16 mouse cellular contexts compared by ENCODE assay signal in genomic region chr10:78079955-78080591, GRCm38 (mm10). TPM values are rescaled to one million over a fixed set of nuclear protein-coding genes. Genes with fewer than 3 reads are reported as not detected.
DNase-seq lines count a peak whose midpoint lies in the region; ATAC-seq and TF ChIP-seq lines count a peak whose summit lies in the region.
"Had no signal": no experiment of that assay in that cellular context is flagged by ENCODE, and none has a peak within 500 bp of the region (broad histone marks: within the 10 kb centered on the region; RNA-seq: fewer than 3 reads in every experiment).

No protein-coding gene starts in this region.

- DNase-seq in lung, adult 2 months = no peak
- DNase-seq in adrenal gland, adult 8-10 months = peak; percentile 88
- DNase-seq in cerebellum, adult 2 months = no peak
- DNase-seq in layer of hippocampus, adult 8-10 months (ENCODE audit: low spot score in 2 of 2) = no peak
- DNase-seq: kidney, adult 11 months; layer of hippocampus, adult 9-11 months; retina, postnatal 1 day; thymus, postnatal 36 days had no signal

- H3K9me3 ChIP-seq in lung, embryonic 16.5 days (ENCODE audit: control insufficient read depth, low read length) = no peaks in the 10 kb centered on the region
- no peaks in the 10 kb centered on the region for H3K9me3 ChIP-seq in intestine, postnatal 0 days (ENCODE audit: control insufficient read depth)
- H3K9me3 ChIP-seq: lung, embryonic 15.5 days had no signal

- ATAC-seq in lung, embryonic 16.5 days (ENCODE audit: low read depth) = peak; percentile 32
- peak; percentile 92 for ATAC-seq in granulocyte monocyte progenitor cell, adult 5-6 weeks (replicated peaks; ENCODE audit: poor library complexity, severe bottlenecking)
- ATAC-seq in megakaryocyte progenitor cell, adult 5-6 weeks (replicated peaks; ENCODE audit: poor library complexity) = peak; percentile 61
- no peak for ATAC-seq in intestine, postnatal 0 days
- ATAC-seq: forebrain, embryonic 13.5 days had no signal

- H3K36me3 ChIP-seq in lung, embryonic 16.5 days (ENCODE audit: control insufficient read depth, insufficient read depth, low read length) = no peaks in the 10 kb centered on the region
- peaks cover 22% of the 10 kb centered on the region; the same call in 1 of the 2 replicates for H3K36me3 ChIP-seq in intestine, postnatal 0 days (ENCODE audit: control insufficient read depth, insufficient read depth)
- H3K36me3 ChIP-seq: lung, embryonic 15.5 days had no signal

- H3K27ac ChIP-seq in lung, embryonic 16.5 days (ENCODE audit: low read length) = no peak overlapping the region
- no peak overlapping the region for H3K27ac ChIP-seq in cerebellum, adult 2 months (ENCODE audit: insufficient read depth, low read length)
- no peak overlapping the region for H3K27ac ChIP-seq in intestine, postnatal 0 days (ENCODE audit: low read depth, low read length)
- H3K27ac ChIP-seq: forebrain, embryonic 13.5 days; lung, embryonic 15.5 days had no signal

- 79% methylated on average over 4 of the region's 4 CpGs for WGBS in lung, embryonic 16.5 days
- WGBS in lung, adult 2 months = 77% methylated on average over 4 of the region's 4 CpGs
- 41% methylated on average over 4 of the region's 4 CpGs for WGBS in cerebellum, adult 2 months
- WGBS in intestine, postnatal 0 days = 85% methylated on average over 4 of the region's 4 CpGs

- no peak overlapping the region for H3K4me2 ChIP-seq in lung, embryonic 16.5 days (ENCODE audit: low read depth, low read length)
- H3K4me2 ChIP-seq in intestine, postnatal 0 days (replicated peaks; ENCODE audit: low read depth) = no peak overlapping the region
- H3K4me2 ChIP-seq: forebrain, embryonic 13.5 days; lung, embryonic 15.5 days had no signal

- TF ChIP-seq CTCF in lung, adult 2 months (IDR thresholded peaks at IDR 0.05; ENCODE audit: insufficient read depth, low read length) = no peak
- TF ChIP-seq CTCF in cerebellum, adult 2 months (IDR thresholded peaks at IDR 0.05; ENCODE audit: borderline replicate concordance, insufficient read depth, low read depth, low read length) = no peak
- TF ChIP-seq CTCF in intestine, postnatal 0 days (IDR thresholded peaks at IDR 0.05; ENCODE audit: low read depth) = no peak

- no peaks in the 10 kb centered on the region for H3K27me3 ChIP-seq in lung, embryonic 16.5 days (ENCODE audit: control insufficient read depth, insufficient read depth, low read depth, low read length)
- no peaks in the 10 kb centered on the region for H3K27me3 ChIP-seq in cerebellum, adult 2 months (ENCODE audit: control insufficient read depth, insufficient read depth, low read length)
- H3K27me3 ChIP-seq in intestine, postnatal 0 days (replicated peaks; ENCODE audit: control insufficient read depth, insufficient read depth, low read length) = no peaks in the 10 kb centered on the region
- H3K27me3 ChIP-seq: forebrain, embryonic 13.5 days; lung, embryonic 15.5 days had no signal

- H3K4me1 ChIP-seq in lung, embryonic 16.5 days (replicated peaks; ENCODE audit: control insufficient read depth, insufficient read depth, low read length) = no peaks in the 10 kb centered on the region
- no peaks in the 10 kb centered on the region for H3K4me1 ChIP-seq in lung, adult 2 months (ENCODE audit: control insufficient read depth, insufficient read depth, low read length)
- H3K4me1 ChIP-seq in cerebellum, adult 2 months (ENCODE audit: control insufficient read depth, insufficient read depth, low read length) = no peaks in the 10 kb centered on the region
- H3K4me1 ChIP-seq in intestine, postnatal 0 days (replicated peaks; ENCODE audit: control insufficient read depth, insufficient read depth, low read length) = no peaks in the 10 kb centered on the region
- H3K4me1 ChIP-seq: forebrain, embryonic 13.5 days; lung, embryonic 15.5 days had no signal

- no peak overlapping the region for H3K9ac ChIP-seq in lung, embryonic 16.5 days (ENCODE audit: low read length)
- no peak overlapping the region for H3K9ac ChIP-seq in intestine, postnatal 0 days (ENCODE audit: low read depth, low read length)
- H3K9ac ChIP-seq: forebrain, embryonic 13.5 days; lung, embryonic 15.5 days had no signal

- H3K4me3 ChIP-seq in lung, embryonic 16.5 days (ENCODE audit: low read length) = no peak overlapping the region
- H3K4me3 ChIP-seq in lung, adult 2 months (replicated peaks; ENCODE audit: extremely low read depth, low read depth, low read length) = no peak overlapping the region
- no peak overlapping the region for H3K4me3 ChIP-seq in cerebellum, adult 2 months (replicated peaks; ENCODE audit: insufficient read depth, low read depth, low read length)
- H3K4me3 ChIP-seq in intestine, postnatal 0 days (ENCODE audit: low read depth, low read length) = no peak overlapping the region
- H3K4me3 ChIP-seq: forebrain, embryonic 13.5 days; lung, embryonic 15.5 days; myocyte had no signal

- no peak for TF ChIP-seq POLR2A in lung, adult 2 months (IDR thresholded peaks at IDR 0.05; ENCODE audit: borderline replicate concordance, extremely low read depth, low read depth, low read length)
- no peak for TF ChIP-seq POLR2A in cerebellum, adult 2 months (IDR thresholded peaks at IDR 0.05; ENCODE audit: borderline replicate concordance, insufficient read depth, low read length)

RNA-seq across cellular contexts. Expression of gene Icosl, which starts 11.0 kb away (rescaled TPM):
- 9.5 and 10.2 TPM in 2 replicates for polyA plus RNA-seq in lung, embryonic 16.5 days (2015; fragmentation: Nextera tagmentation; extraction: Ambion mirVana)
- 17.5 and 17.6 TPM in 2 replicates for polyA plus RNA-seq in lung, adult 2 months (2012; rRNA removed)
- 10 to 100 TPM; 17.7 to 20.6 (median 18.7) TPM for total RNA-seq in adrenal gland, adult 8-10 months (2022)
- total RNA-seq in granulocyte monocyte progenitor cell, adult 5-6 weeks (2014; fragmentation: Nextera tagmentation) = 7.4 and 8.5 TPM in 2 replicates
- 0.57 and 2.9 TPM in 2 replicates for total RNA-seq in granulocyte monocyte progenitor cell, adult 5-6 weeks (2017)
- 3.9 and 6.3 TPM in 2 replicates for total RNA-seq in megakaryocyte progenitor cell, adult 5-6 weeks (2015)
- 2.6 and 2.9 TPM in 2 replicates for total RNA-seq in megakaryocyte progenitor cell, adult 5-6 weeks (2017)
- polyA plus RNA-seq in cerebellum, adult 2 months (2012; rRNA removed) = 5.5 and 8.2 TPM in 2 replicates
- 5.6 and 5.8 TPM in 2 replicates for polyA plus RNA-seq in intestine, postnatal 0 days (2015; fragmentation: Nextera tagmentation; extraction: Ambion mirVana)
- 10 to 100 TPM; 12.1 to 13.2 (median 13.0) TPM for total RNA-seq in layer of hippocampus, adult 8-10 months (2022)

RNA-seq across cellular contexts. Expression of gene Aire, which starts 36.7 kb away (rescaled TPM):
- polyA plus RNA-seq in lung, embryonic 16.5 days (2015; fragmentation: Nextera tagmentation; extraction: Ambion mirVana) = 2.2 and 2.3 TPM in 2 replicates
- 0.09 and 0.16 TPM in 2 replicates for polyA plus RNA-seq in lung, adult 2 months (2012; rRNA removed)
- not detected for total RNA-seq in adrenal gland, adult 8-10 months (2022)
- total RNA-seq in granulocyte monocyte progenitor cell, adult 5-6 weeks (2014; fragmentation: Nextera tagmentation) = 1.0 TPM in 1 of 2 replicates, not detected in the other
- not detected in 2 replicates for total RNA-seq in granulocyte monocyte progenitor cell, adult 5-6 weeks (2017)
- total RNA-seq in megakaryocyte progenitor cell, adult 5-6 weeks (2015) = not detected in 2 replicates
- total RNA-seq in megakaryocyte progenitor cell, adult 5-6 weeks (2017) = not detected in 2 replicates
- polyA plus RNA-seq in cerebellum, adult 2 months (2012; rRNA removed) = 0.08 and 0.16 TPM in 2 replicates
- polyA plus RNA-seq in intestine, postnatal 0 days (2015; fragmentation: Nextera tagmentation; extraction: Ambion mirVana) = 0.04 TPM in 1 of 2 replicates, not detected in the other
- total RNA-seq in layer of hippocampus, adult 8-10 months (2022) = under 1 TPM; 0.56 to 0.93 (median 0.63) TPM
- polyA plus RNA-seq: forebrain, embryonic 13.5 days had no signal

RNA-seq across cellular contexts. Expression of gene Dnmt3l, which starts 38.3 kb away (rescaled TPM):
- polyA plus RNA-seq in lung, embryonic 16.5 days (2015; fragmentation: Nextera tagmentation; extraction: Ambion mirVana) = 0.65 and 1.6 TPM in 2 replicates
- polyA plus RNA-seq in lung, adult 2 months (2012; rRNA removed) = 0.52 and 0.64 TPM in 2 replicates
- total RNA-seq in adrenal gland, adult 8-10 months (2022) = 10 to 100 TPM in 3 of 4 experiments, 1 to 10 TPM in 1; 4.3 to 41.2 (median 20.8) TPM
- 0.45 TPM in 1 of 2 replicates, not detected in the other for total RNA-seq in granulocyte monocyte progenitor cell, adult 5-6 weeks (2014; fragmentation: Nextera tagmentation)
- 0.67 and 1.6 TPM in 2 replicates for total RNA-seq in granulocyte monocyte progenitor cell, adult 5-6 weeks (2017)
- total RNA-seq in megakaryocyte progenitor cell, adult 5-6 weeks (2015) = 1.5 and 4.4 TPM in 2 replicates
- 1.3 and 3.2 TPM in 2 replicates for total RNA-seq in megakaryocyte progenitor cell, adult 5-6 weeks (2017)
- polyA plus RNA-seq in cerebellum, adult 2 months (2012; rRNA removed) = 0.46 and 1.8 TPM in 2 replicates
- polyA plus RNA-seq in intestine, postnatal 0 days (2015; fragmentation: Nextera tagmentation; extraction: Ambion mirVana) = 0.14 and 0.31 TPM in 2 replicates
- total RNA-seq in layer of hippocampus, adult 8-10 months (2022) = under 1 TPM in 3 of 4 experiments, not detected in 1; 0.29 to 0.72 (median 0.30) TPM
- polyA plus RNA-seq: forebrain, embryonic 13.5 days; limb, embryonic 11.5 days had no signal
